ENCODE assay signal across 17 mouse cellular contexts in genomic region chr2:132923290-132924085, GRCm38 (mm10). TPM values are rescaled to one million over a fixed set of nuclear protein-coding genes. Genes with fewer than 3 reads are reported as not detected.
DNase-seq lines count a peak whose midpoint lies in the region; ATAC-seq and TF ChIP-seq lines count a peak whose summit lies in the region.
"Had no signal": no experiment of that assay in that cellular context is flagged by ENCODE, and none has a peak within 500 bp of the region (broad histone marks: within the 10 kb centered on the region; RNA-seq: fewer than 3 reads in every experiment).

No protein-coding gene starts in this region.

- DNase-seq in lung, postnatal 0 days (ENCODE audit: low spot score), result peak; percentile 52
- DNase-seq in lung, postnatal 14 days, result no peak
- DNase-seq in kidney, adult 9 months, result peak; percentile 93
- peak in 2 of 3 experiments; percentile 7 to 18 for DNase-seq in liver, embryonic 14.5 days (ENCODE audit: low read depth in 3 of 3, low spot score in 3 of 3)
- no peak for DNase-seq in cerebellum, postnatal 10 days
- no peak for DNase-seq in embryonic facial prominence, embryonic 10.5 days (ENCODE audit: low spot score)
- DNase-seq in urinary bladder, postnatal 4 days (ENCODE audit: low spot score in 2 of 2), result no peak
- DNase-seq: cerebellum, adult 11 months; gastrocnemius, adult 2 months; heart, postnatal 14 days; spleen, adult 18-20 months; thymus, adult 18-20 months had no signal

- TF ChIP-seq CTCF in lung, postnatal 0 days (IDR thresholded peaks at IDR 0.05), result no peak
- no peak for TF ChIP-seq CTCF in liver, embryonic 14.5 days (IDR thresholded peaks at IDR 0.05; ENCODE audit: low read depth)

- TF ChIP-seq EP300 in lung, postnatal 0 days (IDR thresholded peaks at IDR 0.05), result no peak
- TF ChIP-seq EP300 in liver, embryonic 14.5 days (IDR thresholded peaks at IDR 0.05; ENCODE audit: low read depth), result no peak

- H3K27me3 ChIP-seq in lung, postnatal 0 days (replicated peaks; ENCODE audit: insufficient read depth, low read length), result no peaks in the 10 kb centered on the region
- no peaks in the 10 kb centered on the region for H3K27me3 ChIP-seq in liver, embryonic 14.5 days (ENCODE audit: control insufficient read depth, insufficient read depth, low read length)
- no peaks in the 10 kb centered on the region for H3K27me3 ChIP-seq in embryonic facial prominence, embryonic 10.5 days (replicated peaks; ENCODE audit: low read depth, poor library complexity, severe bottlenecking)
- H3K27me3 ChIP-seq in forebrain, embryonic 15.5 days, result no peaks in the 10 kb centered on the region
- H3K27me3 ChIP-seq: embryonic facial prominence, embryonic 15.5 days; forebrain, embryonic 13.5 days; neural tube, embryonic 12.5 days had no signal

- 27% methylated on average over 8 of the region's 8 CpGs for WGBS in lung, postnatal 0 days
- 29% methylated on average over 8 of the region's 8 CpGs for WGBS in liver, embryonic 14.5 days (ENCODE audit: insufficient replicate concordance)
- WGBS in embryonic facial prominence, embryonic 10.5 days, result 39% methylated on average over 8 of the region's 8 CpGs
- 31% methylated on average over 8 of the region's 8 CpGs for WGBS in forebrain, embryonic 15.5 days

- peak; percentile 79 for ATAC-seq in lung, postnatal 0 days
- no peak for ATAC-seq in liver, embryonic 14.5 days (ENCODE audit: insufficient read depth)
- ATAC-seq in forebrain, embryonic 15.5 days (replicated peaks), result no peak
- ATAC-seq: forebrain, embryonic 13.5 days had no signal

- no peak overlapping the region for H3K27ac ChIP-seq in lung, postnatal 0 days (ENCODE audit: low read length)
- no peak overlapping the region for H3K27ac ChIP-seq in liver, embryonic 14.5 days
- no peak overlapping the region for H3K27ac ChIP-seq in embryonic facial prominence, embryonic 10.5 days (replicated peaks)
- H3K27ac ChIP-seq in forebrain, embryonic 15.5 days (replicated peaks), result no peak overlapping the region
- H3K27ac ChIP-seq: embryonic facial prominence, embryonic 15.5 days; forebrain, embryonic 13.5 days; gastrocnemius, adult 2 months; neural tube, embryonic 12.5 days had no signal

- H3K9me3 ChIP-seq in lung, postnatal 0 days (ENCODE audit: low read length), result no peaks in the 10 kb centered on the region
- no peaks in the 10 kb centered on the region for H3K9me3 ChIP-seq in liver, embryonic 14.5 days (ENCODE audit: control insufficient read depth, low read length)
- H3K9me3 ChIP-seq in embryonic facial prominence, embryonic 10.5 days, result no peaks in the 10 kb centered on the region
- H3K9me3 ChIP-seq in forebrain, embryonic 15.5 days, result no peaks in the 10 kb centered on the region
- H3K9me3 ChIP-seq: embryonic facial prominence, embryonic 15.5 days; forebrain, embryonic 13.5 days; neural tube, embryonic 12.5 days had no signal

- no peaks in the 10 kb centered on the region for H3K36me3 ChIP-seq in lung, postnatal 0 days (ENCODE audit: insufficient read depth, low read length)
- no peaks in the 10 kb centered on the region for H3K36me3 ChIP-seq in liver, embryonic 14.5 days (replicated peaks; ENCODE audit: control insufficient read depth, insufficient read depth, low read depth)
- no peaks in the 10 kb centered on the region for H3K36me3 ChIP-seq in embryonic facial prominence, embryonic 10.5 days (replicated peaks)
- H3K36me3 ChIP-seq in forebrain, embryonic 15.5 days, result no peaks in the 10 kb centered on the region
- H3K36me3 ChIP-seq: embryonic facial prominence, embryonic 15.5 days; neural tube, embryonic 12.5 days had no signal

- H3K4me3 ChIP-seq in lung, postnatal 0 days (ENCODE audit: low read depth, low read length), result no peak overlapping the region
- no peak overlapping the region for H3K4me3 ChIP-seq in liver, embryonic 14.5 days (ENCODE audit: insufficient read depth in 1 of 2, low read depth in 2 of 2, low read length in 2 of 2)
- no peak overlapping the region for H3K4me3 ChIP-seq in embryonic facial prominence, embryonic 10.5 days
- H3K4me3 ChIP-seq in forebrain, embryonic 15.5 days, result no peak overlapping the region
- H3K4me3 ChIP-seq: embryonic facial prominence, embryonic 15.5 days; forebrain, embryonic 13.5 days; gastrocnemius, adult 2 months; neural tube, embryonic 12.5 days had no signal

- H3K9ac ChIP-seq in lung, postnatal 0 days (replicated peaks; ENCODE audit: low read depth), result no peak overlapping the region
- no peak overlapping the region for H3K9ac ChIP-seq in liver, embryonic 14.5 days (replicated peaks)
- H3K9ac ChIP-seq in forebrain, embryonic 15.5 days (replicated peaks), result no peak overlapping the region
- H3K9ac ChIP-seq: embryonic facial prominence, embryonic 15.5 days; forebrain, embryonic 13.5 days; neural tube, embryonic 12.5 days had no signal

- no peaks in the 10 kb centered on the region for H3K4me1 ChIP-seq in lung, postnatal 0 days (ENCODE audit: insufficient read depth, low read depth, low read length)
- 0 out of 4 replicates have a peak, but pooled peaks cover 0 to 3% of the 10 kb centered on the region in 2 experiments for H3K4me1 ChIP-seq in liver, embryonic 14.5 days (replicated peaks; ENCODE audit: control insufficient read depth in 2 of 2, insufficient read depth in 2 of 2, low read length in 1 of 2)
- no peaks in the 10 kb centered on the region; the same call in 1 of the 2 replicates for H3K4me1 ChIP-seq in embryonic facial prominence, embryonic 10.5 days
- H3K4me1 ChIP-seq in forebrain, embryonic 15.5 days, result 0 out of 2 replicates have a peak, but pooled peaks cover 7% of the 10 kb centered on the region
- H3K4me1 ChIP-seq: embryonic facial prominence, embryonic 15.5 days; forebrain, embryonic 13.5 days; neural tube, embryonic 12.5 days had no signal

- no peak overlapping the region for H3K4me2 ChIP-seq in lung, postnatal 0 days (replicated peaks; ENCODE audit: low read depth, low read length)
- H3K4me2 ChIP-seq in liver, embryonic 14.5 days (ENCODE audit: low read depth), result no peak overlapping the region
- H3K4me2 ChIP-seq in forebrain, embryonic 15.5 days (replicated peaks), result no peak overlapping the region
- H3K4me2 ChIP-seq: embryonic facial prominence, embryonic 15.5 days; forebrain, embryonic 13.5 days; neural tube, embryonic 12.5 days had no signal

RNA-seq across cellular contexts. Expression of gene Fermt1, which starts 22.2 kb away (rescaled TPM):
- 1.5 and 3.1 TPM in 2 replicates for polyA plus RNA-seq in lung, postnatal 0 days (2015; fragmentation: Nextera tagmentation; extraction: Ambion mirVana)
- 0.02 TPM in 2 replicates for polyA plus RNA-seq in liver, embryonic 14.5 days (2012; rRNA removed)
- polyA plus RNA-seq in liver, embryonic 14.5 days (2014; fragmentation: Nextera tagmentation; extraction: Ambion mirVana), result 0.08 TPM in 1 of 2 replicates, not detected in the other
- 20.2 and 22.7 TPM in 2 replicates for polyA plus RNA-seq in embryonic facial prominence, embryonic 10.5 days (2016; fragmentation: Nextera tagmentation; extraction: Ambion mirVana)
- polyA plus RNA-seq in forebrain, embryonic 15.5 days (2015; fragmentation: Nextera tagmentation; extraction: Ambion mirVana), result not detected in 2 replicates
- polyA plus RNA-seq: forebrain, embryonic 13.5 days; midbrain, postnatal 0 days had no signal

RNA-seq across cellular contexts. Expression of gene Lrrn4, which starts 42.8 kb away (rescaled TPM):
- polyA plus RNA-seq in lung, postnatal 0 days (2015; fragmentation: Nextera tagmentation; extraction: Ambion mirVana), result 8.0 and 9.2 TPM in 2 replicates
- polyA plus RNA-seq in liver, embryonic 14.5 days (2012; rRNA removed), result 0.36 and 0.39 TPM in 2 replicates
- polyA plus RNA-seq in liver, embryonic 14.5 days (2014; fragmentation: Nextera tagmentation; extraction: Ambion mirVana), result 0.67 and 0.72 TPM in 2 replicates
- 0.93 and 0.99 TPM in 2 replicates for polyA plus RNA-seq in embryonic facial prominence, embryonic 10.5 days (2016; fragmentation: Nextera tagmentation; extraction: Ambion mirVana)
- polyA plus RNA-seq in forebrain, embryonic 15.5 days (2015; fragmentation: Nextera tagmentation; extraction: Ambion mirVana), result 0.06 and 0.19 TPM in 2 replicates

Comparison
In these comparisons a context has a peak if more than half of its experiments do, and no peak if none do; other contexts are left out.
1. DNase-seq: peak in lung, postnatal 0 days (single experiment), kidney, adult 9 months (single experiment) and liver, embryonic 14.5 days (2 of 3); none in lung, postnatal 14 days (single experiment), cerebellum, postnatal 10 days (0 of 2), embryonic facial prominence, embryonic 10.5 days (single experiment) and urinary bladder, postnatal 4 days (0 of 2).